Mouse (Mus musculus): ENCODE data around the gene Adam10.

Adam10 gene

GRCm38 (mm10) chr9:70671772-70672579 is 6.8 kb upstream of the Adam10 start:
- in situ Hi-C loops (cut with MboI) = loop anchor here (25.0 kb wide), 1 partner anchor 390 kb away; no protein-coding TSS in a partner anchor

DNA sequence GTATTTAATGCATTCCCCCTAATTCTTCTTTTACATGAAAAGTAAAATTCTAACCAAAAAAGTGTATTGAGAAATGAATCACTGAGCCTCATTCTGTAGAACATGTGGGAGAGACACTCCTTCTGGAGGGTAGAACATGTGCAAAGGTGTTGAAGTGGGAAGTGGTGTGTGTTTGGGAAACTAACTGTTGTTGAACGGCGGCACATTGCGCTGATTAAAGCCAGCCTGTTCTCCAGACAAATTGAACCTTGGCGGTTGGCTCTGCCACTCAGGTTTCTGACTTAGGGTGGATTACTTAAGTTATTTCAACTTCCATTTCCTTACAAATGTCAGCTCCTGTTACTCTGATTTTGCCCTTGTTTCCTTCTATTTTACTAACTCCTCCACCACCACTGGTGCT is 5.1 kb upstream of the Adam10 start:
- in situ Hi-C loops (cut with MboI) = loop anchor here (25.0 kb wide), 1 partner anchor 389 kb away; no protein-coding TSS in a partner anchor

- in situ Hi-C loops (cut with MboI) = no loop called here
These were observed 3.7 kb upstream of the Adam10 start for GRCm38 (mm10) chr9:70675117-70675516.

- in situ Hi-C loops (cut with MboI) = no loop called here
These were observed 2.8 kb upstream of the Adam10 start for GRCm38 (mm10) chr9:70675961-70676360.

- in situ Hi-C loops (cut with MboI) = no loop called here
These were observed 615 bp downstream of the Adam10 start for GRCm38 (mm10) chr9:70679132-70680091.

GRCm38 (mm10) chr9:70682202-70682601 is 3.4 kb downstream of the Adam10 start:
- in situ Hi-C loops (cut with MboI) = no loop called here

GRCm38 (mm10) chr9:70688301-70688968 is 9.6 kb downstream of the Adam10 start:
- in situ Hi-C loops (cut with MboI) = no loop called here

DNA sequence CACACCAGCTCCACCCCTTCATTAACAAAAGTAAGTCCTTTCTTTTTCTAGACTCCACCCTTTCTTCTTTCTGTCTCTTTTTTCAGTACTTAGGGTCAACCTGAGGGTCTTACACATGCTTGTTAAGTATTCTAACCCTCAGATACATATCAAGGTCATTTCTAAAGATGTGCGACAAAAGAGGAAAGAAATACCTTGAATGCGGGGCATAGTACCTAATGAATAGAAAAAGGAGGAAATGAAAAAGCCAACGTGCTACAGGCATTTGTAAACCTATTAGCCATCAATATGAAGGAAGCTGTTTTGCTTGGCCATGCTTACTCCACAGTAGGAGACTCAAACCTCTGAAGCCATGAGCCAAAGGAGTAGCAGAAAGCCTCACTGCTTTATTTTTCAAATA is 11.1 kb downstream of the Adam10 start:
- in situ Hi-C loops (cut with MboI) = no loop called here

DNA sequence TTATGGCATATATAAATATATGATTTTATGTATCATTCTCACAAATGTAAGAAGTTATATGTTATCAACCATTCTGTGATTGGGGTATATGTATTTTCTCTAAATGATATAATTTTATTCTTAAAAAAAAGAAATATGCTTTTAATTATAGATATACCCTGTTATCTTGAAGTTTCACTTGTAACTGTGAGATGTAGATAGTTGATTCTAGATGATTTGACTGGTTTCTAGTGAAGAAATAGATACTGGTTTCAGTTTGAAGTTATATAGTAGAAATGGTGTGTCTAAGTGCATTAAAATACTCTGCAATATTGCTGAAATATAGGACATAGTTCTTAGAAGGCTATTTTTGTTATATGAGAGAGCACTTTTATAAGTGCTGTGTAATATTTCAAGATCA is 11.8 kb downstream of the Adam10 start:
- in situ Hi-C loops (cut with MboI) = no loop called here

DNA sequence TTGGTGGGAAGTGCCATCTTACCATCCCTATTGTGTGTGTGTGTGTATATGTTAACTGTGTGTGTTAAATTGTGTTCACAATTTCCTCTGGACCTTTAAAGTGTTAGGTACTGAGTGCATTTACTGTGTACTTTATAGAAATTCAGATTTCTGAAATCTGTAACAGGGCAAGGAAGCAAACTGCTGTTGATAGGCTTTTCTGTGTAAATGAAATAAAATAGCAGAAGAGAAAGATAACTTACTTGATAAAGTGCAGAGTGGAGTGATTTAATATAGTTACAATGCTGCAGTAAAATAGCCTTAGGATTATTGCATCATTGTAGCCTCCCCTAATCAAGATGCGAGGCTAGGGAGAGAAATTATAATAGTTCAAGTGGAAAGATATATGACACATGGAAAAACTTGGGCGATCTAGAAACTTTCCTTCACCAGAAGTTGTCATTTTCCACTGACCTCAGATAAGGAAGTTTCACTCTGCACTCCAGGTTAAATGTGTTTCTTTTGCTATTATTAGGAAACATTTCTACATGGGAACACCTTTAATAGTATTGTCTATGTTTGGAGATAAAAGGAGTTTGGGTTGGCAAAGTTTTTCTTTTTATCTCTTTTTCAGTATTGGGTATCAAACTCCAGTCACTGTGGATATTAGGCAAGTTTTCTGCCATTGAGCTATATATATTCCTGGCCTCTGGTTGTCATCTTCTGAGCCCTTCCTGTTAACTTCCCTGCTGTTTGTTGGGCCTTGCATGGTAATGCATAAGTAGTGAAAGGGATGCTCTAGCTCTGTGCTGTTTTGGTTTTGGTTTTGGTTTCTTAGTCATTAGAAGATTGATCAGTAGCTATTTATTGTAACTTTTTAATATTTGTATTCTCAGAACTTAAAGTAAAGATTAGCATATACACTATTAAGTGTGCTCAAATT is 13.2 kb downstream of the Adam10 start:
- in situ Hi-C loops (cut with MboI) = no loop called here

DNA sequence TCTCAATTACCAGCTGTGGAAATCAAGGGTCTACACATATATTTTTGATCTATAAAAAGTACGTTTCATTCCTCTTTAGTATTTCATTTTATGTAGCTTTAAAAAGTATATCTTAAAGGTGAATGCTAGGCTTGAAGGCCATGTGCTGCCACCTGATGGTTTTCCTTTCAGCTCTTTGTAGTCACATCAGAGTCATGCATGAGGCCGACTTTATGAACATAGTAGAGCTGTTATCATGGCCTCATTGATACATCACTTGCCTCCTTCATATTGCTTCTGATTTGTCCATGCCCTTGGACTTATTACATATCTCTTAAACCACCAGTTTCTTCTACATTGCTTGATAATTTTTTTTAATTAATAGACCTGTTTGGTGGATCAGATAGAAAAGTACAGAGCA is 16.9 kb downstream of the Adam10 start:
- in situ Hi-C loops (cut with MboI) = no loop called here

DNA sequence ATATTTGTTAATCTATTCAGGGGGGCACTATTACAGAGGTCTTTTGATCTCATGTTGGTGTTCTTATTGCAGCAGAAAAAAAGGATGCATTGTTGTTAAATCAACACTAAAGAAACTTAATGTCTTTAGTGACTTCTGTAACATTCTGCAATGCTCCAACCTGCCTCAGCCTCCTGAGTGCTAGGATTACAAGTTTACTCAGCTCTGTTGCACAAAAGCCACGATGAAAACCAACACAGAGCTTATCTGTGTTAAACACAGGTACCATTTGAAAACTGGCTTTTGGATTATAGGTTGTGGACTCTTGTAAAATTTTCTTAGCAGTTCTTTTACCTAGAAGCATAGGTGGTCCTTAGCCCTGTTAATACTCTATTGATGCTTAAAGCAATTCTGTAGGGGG is 19.3 kb downstream of the Adam10 start:
- in situ Hi-C loops (cut with MboI) = no loop called here

GRCm38 (mm10) chr9:70703597-70704203 is 24.9 kb downstream of the Adam10 start:
- in situ Hi-C loops (cut with MboI) = no loop called here

DNA sequence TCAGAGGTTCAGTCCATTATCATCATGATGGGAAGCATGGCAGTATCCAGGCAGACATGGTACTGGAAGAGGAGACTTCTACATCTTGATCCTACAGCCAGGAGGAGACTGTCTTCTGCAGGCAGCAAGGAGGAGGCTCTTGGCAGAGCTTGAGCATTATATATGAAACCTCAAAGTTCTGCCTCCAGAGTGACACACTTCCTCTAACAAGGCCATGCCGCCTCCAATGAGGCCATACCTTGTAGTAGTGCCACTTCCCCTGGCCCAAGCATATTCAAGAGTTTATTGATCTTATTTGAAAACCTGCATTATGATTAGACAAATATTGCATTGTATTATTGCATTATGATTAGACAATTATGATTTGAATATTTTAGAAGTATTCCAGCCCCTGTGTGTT is 27.6 kb downstream of the Adam10 start:
- in situ Hi-C loops (cut with MboI) = no loop called here

- in situ Hi-C loops (cut with MboI) = no loop called here
These were observed 50.7 kb downstream of the Adam10 start for GRCm38 (mm10) chr9:70729544-70729943.

- in situ Hi-C loops (cut with MboI) = no loop called here
These were observed 52.3 kb downstream of the Adam10 start for GRCm38 (mm10) chr9:70731079-70731478.

GRCm38 (mm10) chr9:70733208-70733607 is 54.4 kb downstream of the Adam10 start:
- in situ Hi-C loops (cut with MboI) = no loop called here

DNA sequence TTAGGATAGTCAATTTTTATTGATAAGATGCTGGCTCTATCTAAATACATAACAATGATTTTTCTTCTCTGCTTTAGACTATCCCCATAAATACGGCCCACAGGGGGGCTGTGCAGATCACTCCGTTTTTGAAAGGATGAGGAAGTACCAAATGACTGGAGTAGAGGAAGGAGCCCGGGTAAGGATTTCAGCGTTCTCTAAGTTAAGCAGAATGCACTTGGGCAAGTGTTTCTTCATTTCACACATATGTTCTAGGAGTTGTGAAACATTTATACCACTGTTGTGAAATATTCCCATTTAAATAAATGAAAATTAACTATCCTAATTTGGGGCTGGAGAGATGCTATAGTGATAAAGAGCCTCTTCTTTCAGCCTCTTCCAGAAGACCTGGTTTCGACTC is 61.2 kb downstream of the Adam10 start:
- in situ Hi-C loops (cut with MboI) = no loop called here

DNA sequence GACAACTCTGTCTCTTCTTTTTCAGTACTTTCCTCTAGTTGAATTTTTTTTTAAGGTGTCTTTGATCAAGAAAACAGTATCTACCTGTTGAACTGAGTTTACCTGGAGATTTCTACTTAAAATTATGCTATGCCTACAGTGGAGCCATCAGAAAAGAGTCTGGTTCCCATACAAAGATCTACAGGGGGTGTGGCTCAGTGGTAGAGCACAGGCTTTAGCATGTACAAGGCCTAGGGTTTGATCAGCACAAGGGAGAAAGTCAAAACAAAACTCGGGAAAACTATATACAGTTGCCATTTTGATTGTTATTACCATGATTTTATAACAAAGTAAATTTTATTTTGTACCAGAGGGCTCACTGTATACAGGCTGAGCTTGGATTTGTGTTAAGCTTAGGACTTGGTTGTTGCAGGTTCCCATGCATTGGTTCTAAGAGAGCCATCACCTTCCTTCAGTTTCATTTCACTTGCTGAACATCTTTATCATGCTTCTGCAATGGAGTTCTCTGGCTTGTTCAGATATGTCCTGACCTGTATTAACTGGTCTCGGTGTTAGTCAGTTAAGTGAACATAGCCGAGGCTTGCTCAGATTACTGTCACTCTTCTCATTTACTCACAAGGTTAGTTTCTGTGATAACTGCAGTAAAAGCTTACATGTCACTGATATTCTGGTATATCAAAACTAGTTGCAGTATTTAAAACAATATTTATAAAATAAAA is 72.9 kb downstream of the Adam10 start:
- in situ Hi-C loops (cut with MboI) = no loop called here

DNA sequence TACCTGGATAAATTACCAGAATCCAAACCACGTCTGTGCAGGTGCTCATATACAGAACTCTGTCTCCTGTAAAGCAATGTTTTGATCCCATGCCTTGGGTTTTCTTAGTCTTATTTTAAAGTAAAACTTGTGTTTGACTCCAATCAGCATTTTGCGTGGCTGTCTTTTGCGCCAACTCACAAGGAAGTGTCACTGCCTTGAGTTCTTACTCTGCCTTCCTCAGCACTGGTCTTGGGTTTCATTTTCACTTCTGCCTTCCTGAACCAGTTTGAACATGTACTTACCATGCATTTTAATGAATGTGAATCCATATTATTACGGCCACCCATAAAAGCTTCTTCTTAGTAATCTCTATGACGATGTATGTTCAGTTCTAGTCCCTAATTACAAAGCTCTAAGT is 82.2 kb downstream of the Adam10 start:
- in situ Hi-C loops (cut with MboI) = no loop called here
